Mouse (Mus musculus) erythroblast, embryonic 14.5 days (primary cell): ENCODE results near the gene Foxe1.

Experiments
- GATA1 ChIP-seq: IDR thresholded peaks from 2 replicates; pipeline ENCODE4 v1.6.1; 2012; ENCODE audit warnings: low read length, inconsistent platforms, mixed read lengths
- TAL1 ChIP-seq: IDR thresholded peaks from 3 replicates; pipeline ENCODE4 v1.6.1; 2012; ENCODE audit warnings: low read length, inconsistent platforms, mixed read lengths

- TF ChIP-seq GATA1 (no peak), TAL1 (peak; percentile 6; the same call in 1 of the 3 replicates)
These were observed 52.3 kb downstream of the Foxe1 start for GRCm38 (mm10) chr4:46395736-46396135.
